Mouse (Mus musculus) erythroblast, embryonic 14.5 days (primary cell): Measurements from ENCODE around the gene Ap3b1.

Experiments
- GATA1 ChIP-seq: IDR thresholded peaks from 2 replicates; pipeline ENCODE4 v1.6.1; 2012; ENCODE audit warnings: low read length, inconsistent platforms, mixed read lengths
- TAL1 ChIP-seq: IDR thresholded peaks from 3 replicates; pipeline ENCODE4 v1.6.1; 2012; ENCODE audit warnings: low read length, inconsistent platforms, mixed read lengths

GRCm38 (mm10) chr13:94506411-94506810 lies 147.7 kb downstream of the Ap3b1 start:
- no peak for TF ChIP-seq TAL1
- TF ChIP-seq GATA1: no peak
